Mouse (Mus musculus) ES-E14 (cell line): ENCODE results near the gene Slc31a1. TPM values are rescaled to one million over a fixed set of nuclear protein-coding genes. Genes with fewer than 3 reads are reported as not detected.

Source experiments
- DNase-seq: peaks from one replicate; pipeline ENCODE4 v3.0.0-alpha.2; 2013; ENCODE audit warnings: low read depth, low spot score
- H3K27ac ChIP-seq: 2 replicates; pipeline ENCODE4 v1.5.1; 2012; ENCODE audit warnings: low read depth, mild to moderate bottlenecking, low read length, moderate library complexity, mixed read lengths; ENCODE audit not compliant: poor library complexity, insufficient read depth, severe bottlenecking
- H3K36me3 ChIP-seq: 2 replicates; pipeline ENCODE4 v1.6.1; 2012; ENCODE audit warnings: mild to moderate bottlenecking, low read length, moderate library complexity, mixed read lengths; ENCODE audit not compliant: control insufficient read depth, poor library complexity, insufficient read depth, severe bottlenecking
- H3K4me1 ChIP-seq, 2 experiments: fragments of 150-350 bp in 1 of 2; sonication (generic) in 1 of 2; 2 replicates each; pipeline ENCODE4 v1.6.1; 2012; ENCODE audit warnings: low read length in 2 of 2, mild to moderate bottlenecking in 1 of 2, mixed read lengths in 1 of 2; ENCODE audit not compliant: control insufficient read depth in 2 of 2, insufficient read depth in 2 of 2, poor library complexity in 1 of 2
- H3K4me3 ChIP-seq, 2 experiments: fragments of 150-350 bp in 1 of 2; sonication (generic) in 1 of 2; 2 replicates each; pipeline ENCODE4 v1.5.1; 2012; ENCODE audit warnings: low read length in 2 of 2, low read depth in 1 of 2, mild to moderate bottlenecking in 1 of 2, mixed read lengths in 1 of 2; ENCODE audit not compliant: insufficient read depth in 1 of 2, poor library complexity in 1 of 2, severe bottlenecking in 1 of 2
- H3K9ac ChIP-seq: 2 replicates; pipeline ENCODE4 v1.6.1; 2012; ENCODE audit warnings: low read depth, mild to moderate bottlenecking, low read length, mixed read lengths; ENCODE audit not compliant: poor library complexity, insufficient read depth, severe bottlenecking
- H3K9me3 ChIP-seq: fragments of 150-350 bp; sonication (generic); 2 replicates; pipeline ENCODE4 v1.6.1; 2012; ENCODE audit warnings: low read depth, mild to moderate bottlenecking, low read length; ENCODE audit not compliant: control insufficient read depth, insufficient read depth
- CHD2 ChIP-seq: IDR thresholded peaks from 2 replicates; pipeline ENCODE4 v1.6.1; 2014; ENCODE audit warnings: mild to moderate bottlenecking, low read depth, low read length, inconsistent platforms
- HCFC1 ChIP-seq: IDR thresholded peaks from 2 replicates; pipeline ENCODE4 v1.6.1; 2012; ENCODE audit warnings: low read length, inconsistent platforms, borderline replicate concordance; ENCODE audit not compliant: insufficient read depth
- MAFK ChIP-seq: IDR thresholded peaks from 2 replicates; pipeline ENCODE4 v1.6.1; 2014; ENCODE audit warnings: mild to moderate bottlenecking, low read depth, low read length, inconsistent platforms; ENCODE audit not compliant: insufficient read depth
- ZC3H11A ChIP-seq: IDR thresholded peaks from 2 replicates; pipeline ENCODE4 v1.6.1; 2012; ENCODE audit warnings: low read depth, mild to moderate bottlenecking, inconsistent platforms, low read length, borderline replicate concordance
- ZNF384 ChIP-seq: IDR thresholded peaks from 2 replicates; pipeline ENCODE4 v1.6.1; 2012; ENCODE audit warnings: low read depth, low read length, inconsistent platforms
- in situ Hi-C, 2 experiments: fragments of 600-800 bp; cut with MboI; formaldehyde crosslinking; loops; one replicate each; pipeline ENCODE4 v1.15.1; 2025; ENCODE audit warnings: low sequenced_read_pairs in 2 of 2, inconsistent platforms in 1 of 2; ENCODE audit not compliant: unreplicated experiment in 2 of 2
- total RNA-seq: library from RNA; depleted of rRNA; stranded (reverse); fragments of 300-350 nt; gene quantifications from 2 replicates; pipeline ENCODE4 v1.2.3, GENCODE M21; 2012

Gene Slc31a1
- total RNA-seq, 1 experiment = 27.9 TPM

DNA sequence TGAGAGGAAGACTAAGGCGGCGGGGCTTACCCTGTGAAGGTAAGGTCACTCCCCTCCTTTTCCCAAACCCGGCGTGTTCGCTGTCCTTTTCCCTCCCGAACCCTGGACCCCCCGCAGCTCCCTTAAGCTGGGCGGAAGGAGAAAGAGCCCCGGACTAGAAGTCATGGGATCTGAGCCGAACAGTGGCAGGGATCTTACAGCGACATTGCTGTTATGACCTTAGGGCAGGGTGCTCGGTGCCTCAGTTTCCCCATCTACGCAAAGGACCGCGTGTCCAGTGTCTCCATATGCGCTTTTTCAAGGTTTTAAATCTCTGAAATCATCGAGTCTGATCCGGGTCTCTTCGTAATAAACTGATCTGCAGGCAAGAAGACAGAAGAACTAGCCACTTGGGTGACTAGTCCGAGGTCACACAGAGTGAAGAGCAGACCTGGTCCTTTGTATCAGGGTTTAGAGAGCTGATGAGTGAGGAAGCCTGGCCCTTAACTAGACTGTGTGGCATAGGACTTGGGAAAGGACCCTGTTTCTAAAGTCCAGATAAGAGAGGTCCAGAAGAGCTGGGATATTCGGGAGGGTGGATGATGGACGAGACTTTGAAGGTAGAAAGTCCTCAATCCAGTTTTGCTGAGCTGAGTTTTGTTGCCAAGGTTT is 403 bp downstream of the Slc31a1 start:
- Histone ChIP-seq H3K9ac (peak overlapping the region; percentile 87), H3K4me3 (peak overlapping the region; percentile 82 to 97), H3K27ac (peak overlapping the region; percentile 60; the same call in 1 of the 2 replicates), H3K4me1 (peaks cover 2 to 7% of the 10 kb centered on the region in 2 experiments; a peak in 2 of 4 replicates), H3K9me3 (no peaks in the 10 kb centered on the region), H3K36me3 (no peaks in the 10 kb centered on the region)
- TF ChIP-seq HCFC1 = peak; percentile 65; the same call in 1 of the 2 replicates
- no peak for TF ChIP-seq MAFK
- in situ Hi-C loops = no loop called here
- DNase-seq = no peak

DNA sequence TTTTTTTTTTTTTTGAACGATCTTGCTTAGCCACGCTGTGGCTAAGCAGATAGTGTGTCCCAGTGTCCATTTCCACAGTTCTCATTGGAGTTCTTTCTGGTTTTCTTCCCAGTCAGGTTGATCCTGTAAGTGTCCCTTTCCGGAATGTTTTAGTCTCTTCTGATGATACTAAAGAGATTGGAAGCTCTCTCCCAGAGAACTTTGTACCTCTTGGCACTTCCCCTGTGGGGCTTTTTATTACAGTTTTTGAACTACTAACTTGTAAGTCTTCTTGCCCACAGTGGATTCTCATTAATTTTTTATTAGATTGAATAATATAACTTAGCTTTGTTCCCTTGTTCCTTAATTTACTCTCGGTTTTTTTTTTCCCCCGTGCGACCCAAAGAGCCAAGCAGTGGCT is 1.0 kb downstream of the Slc31a1 start:
- in situ Hi-C loops = no loop called here
- Histone ChIP-seq H3K4me3 (peak overlapping the region; percentile 82 to 97; a peak in 3 of 4 replicates), H3K4me1 (peaks cover 2 to 13% of the 10 kb centered on the region in 2 experiments; a peak in 3 of 4 replicates), H3K9ac (no peak overlapping the region; the same call in 1 of the 2 replicates), H3K36me3 (no peaks in the 10 kb centered on the region), H3K27ac (no peak overlapping the region), H3K9me3 (no peaks in the 10 kb centered on the region)
- TF ChIP-seq MAFK (no peak), HCFC1 (no peak), ZNF384 (no peak)
- no peak for DNase-seq

DNA sequence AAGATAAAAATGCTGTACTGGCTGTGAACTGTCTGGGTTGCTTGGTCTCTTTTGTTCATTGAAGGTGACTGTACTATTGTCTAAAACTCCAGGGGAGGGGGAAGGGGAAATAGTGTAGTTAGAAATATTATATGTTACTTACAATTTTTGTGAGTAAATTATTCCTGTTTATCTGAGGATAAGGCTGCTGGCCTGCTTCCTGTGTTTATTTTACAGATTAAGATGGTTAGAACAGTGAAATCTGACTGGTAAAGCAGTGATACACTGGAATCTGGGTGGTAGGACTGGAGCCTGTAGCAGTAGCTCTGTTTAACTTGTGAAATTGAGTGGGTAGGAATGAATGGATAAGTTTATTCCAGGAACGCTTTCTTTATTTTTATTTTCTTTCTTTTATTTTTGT is 1.5 kb downstream of the Slc31a1 start:
- Histone ChIP-seq H3K4me1 (peaks cover 2 to 14% of the 10 kb centered on the region in 2 experiments; a peak in 3 of 4 replicates), H3K9me3 (no peaks in the 10 kb centered on the region), H3K36me3 (no peaks in the 10 kb centered on the region), H3K9ac (no peak overlapping the region; the same call in 1 of the 2 replicates), H3K4me3 (peak overlapping the region in 1 of 2 experiments; percentile 10; a peak in 1 of 4 replicates), H3K27ac (no peak overlapping the region)
- in situ Hi-C loops = no loop called here
- no peak for TF ChIP-seq ZNF384
- TF ChIP-seq HCFC1 = no peak
- TF ChIP-seq MAFK = no peak
- no peak for TF ChIP-seq CHD2
- TF ChIP-seq ZC3H11A = no peak
- DNase-seq = no peak

DNA sequence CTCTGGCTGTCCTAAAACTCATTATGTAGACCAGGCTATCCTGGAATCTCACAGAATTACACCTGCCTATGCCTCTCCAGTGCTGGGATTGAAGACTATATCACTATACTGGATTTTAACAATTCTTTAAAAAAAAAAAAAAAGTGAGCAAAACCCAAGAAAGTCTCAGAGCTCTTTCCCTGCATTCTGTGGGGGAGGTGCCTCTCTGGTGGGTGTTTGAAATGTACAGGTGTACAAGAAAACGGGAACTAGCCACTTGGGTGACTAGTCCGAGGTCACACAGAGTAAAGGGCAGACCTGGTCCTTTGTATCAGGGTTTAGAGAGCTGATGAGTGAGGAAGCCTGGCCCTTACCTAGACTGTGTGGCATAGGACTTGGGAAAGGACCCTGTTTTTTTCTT is 1.9 kb downstream of the Slc31a1 start:
- Histone ChIP-seq H3K4me1 (peaks cover 2 to 14% of the 10 kb centered on the region in 2 experiments; a peak in 3 of 4 replicates), H3K4me3 (no peak overlapping the region), H3K9me3 (no peaks in the 10 kb centered on the region), H3K36me3 (no peaks in the 10 kb centered on the region), H3K9ac (no peak overlapping the region), H3K27ac (no peak overlapping the region)
- no peak for TF ChIP-seq ZNF384
- TF ChIP-seq MAFK = no peak
- TF ChIP-seq CHD2 = no peak
- TF ChIP-seq HCFC1 = no peak
- in situ Hi-C loops = no loop called here
- no peak for DNase-seq

DNA sequence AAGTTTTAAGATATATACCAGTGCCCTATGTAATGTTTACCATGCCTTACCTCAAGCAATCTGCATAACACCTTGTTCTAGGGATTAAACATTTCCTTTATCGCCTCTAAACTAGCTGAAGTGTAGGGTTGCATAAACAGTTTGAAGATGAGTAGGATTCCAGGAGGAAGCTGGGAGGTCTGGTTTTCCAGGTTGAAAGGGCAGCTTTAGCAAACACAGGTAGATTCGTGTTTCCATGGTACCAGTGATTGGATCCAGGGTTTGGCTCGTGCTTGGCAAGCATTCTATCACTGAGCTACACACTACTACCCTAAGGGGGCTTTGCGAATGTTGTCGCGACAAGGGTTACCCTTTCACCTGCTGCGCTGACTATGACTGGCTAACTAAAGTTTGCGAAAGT is 3.8 kb downstream of the Slc31a1 start:
- TF ChIP-seq ZC3H11A = no peak
- no peak for DNase-seq
- in situ Hi-C loops = no loop called here
- H3K9ac ChIP-seq = no peak overlapping the region
- H3K36me3 ChIP-seq = no peaks in the 10 kb centered on the region
- no peaks in the 10 kb centered on the region for H3K9me3 ChIP-seq
- H3K27ac ChIP-seq = 0 out of 2 replicates have a peak overlapping the region, but pooled peaks have one; percentile 45
- peaks cover 2 to 16% of the 10 kb centered on the region in 2 experiments; a peak in 3 of 4 replicates for H3K4me1 ChIP-seq
- no peak overlapping the region for H3K4me3 ChIP-seq
